ENCODE assay signal across 8 mouse cellular contexts in the genomic region with DNA sequence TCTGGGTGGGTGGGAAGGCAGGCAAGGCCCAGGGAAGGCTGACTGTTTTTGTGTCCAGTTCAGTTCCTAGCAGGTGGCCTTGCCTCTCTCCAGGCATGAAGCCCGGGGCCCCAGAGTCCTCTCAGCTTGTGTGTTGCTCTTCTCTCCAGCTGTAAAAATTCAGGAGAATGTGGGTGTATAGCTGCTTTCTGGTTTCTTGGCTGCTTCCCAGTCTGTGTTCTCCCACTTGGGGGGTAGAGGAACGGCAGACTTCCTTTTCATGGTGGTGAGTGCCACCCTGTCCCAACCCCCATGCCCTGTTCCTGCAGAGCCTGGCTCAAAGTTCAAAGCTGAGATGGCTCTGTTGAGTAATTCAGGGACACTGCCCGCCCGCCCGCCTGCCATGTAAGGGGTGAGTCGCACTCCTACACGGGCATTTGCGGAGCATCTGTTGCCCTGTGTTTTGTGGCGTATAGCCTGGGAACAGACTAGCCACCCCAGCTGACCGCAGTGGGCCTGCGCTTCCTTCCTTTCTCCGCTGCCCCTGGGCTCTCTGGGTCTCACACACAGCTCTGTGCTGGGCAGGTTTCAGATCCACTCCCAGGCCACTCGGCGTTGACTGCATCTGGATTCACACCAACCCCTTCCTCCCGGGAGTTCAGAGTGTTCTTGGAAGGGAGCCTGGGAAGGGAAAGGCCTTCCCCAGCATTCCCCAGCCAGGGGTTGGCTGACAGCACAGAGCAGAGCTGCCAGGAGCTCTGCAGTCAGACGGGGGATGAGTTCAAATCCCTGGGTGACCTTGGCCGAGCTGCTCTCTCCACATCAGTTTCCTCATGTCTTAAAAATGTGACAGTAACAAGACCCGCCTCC. TPM values are rescaled to one million over a fixed set of nuclear protein-coding genes. Genes with fewer than 3 reads are reported as not detected.
DNase-seq lines count a peak whose midpoint lies in the region; ATAC-seq lines count a peak whose summit lies in the region.

No protein-coding gene starts in this region.

- H3K27ac ChIP-seq in intestine, embryonic 16.5 days (ENCODE audit: low read length) = peak overlapping the region; percentile 67

- peak; percentile 100 for DNase-seq in adipocyte (ENCODE audit: low spot score)
- DNase-seq in cerebellum, postnatal 4 days (ENCODE audit: low spot score in 2 of 2) = peak; percentile 41 to 63
- DNase-seq in gastrocnemius, postnatal 25 days = peak; percentile 97
- DNase-seq in left cerebral cortex, postnatal 14 days (ENCODE audit: low spot score in 2 of 2) = peak; percentile 74 to 83
- DNase-seq in right cerebral cortex, postnatal 25 days = peak; percentile 76
- no peak for DNase-seq in thymus, postnatal 4 days

- no peaks in the 10 kb centered on the region for H3K9me3 ChIP-seq in intestine, embryonic 16.5 days (ENCODE audit: control insufficient read depth, low read length)

- peak overlapping the region; percentile 44; the same call in 1 of the 2 replicates for H3K9ac ChIP-seq in intestine, embryonic 16.5 days (ENCODE audit: low read depth, low read length)

- WGBS in intestine, embryonic 16.5 days = 30% methylated on average over 18 of the region's 18 CpGs

- no peaks in the 10 kb centered on the region for H3K36me3 ChIP-seq in intestine, embryonic 16.5 days (ENCODE audit: control insufficient read depth, insufficient read depth, low read length)

- no peaks in the 10 kb centered on the region for H3K27me3 ChIP-seq in intestine, embryonic 16.5 days (replicated peaks; ENCODE audit: control insufficient read depth, insufficient read depth, low read length)

- peak overlapping the region; percentile 26 for H3K4me2 ChIP-seq in intestine, embryonic 16.5 days (ENCODE audit: low read depth, low read length)

- ATAC-seq in intestine, embryonic 16.5 days = peak; percentile 81
- peak; percentile 75 for ATAC-seq in megakaryocyte, adult 5-6 weeks (ENCODE audit: poor library complexity, severe bottlenecking)

- intact Hi-C loops in left cerebral cortex, postnatal 14 days (cut with DNase I) = no loop called here

- peaks cover 31% of the 10 kb centered on the region for H3K4me1 ChIP-seq in intestine, embryonic 16.5 days (ENCODE audit: control insufficient read depth, insufficient read depth, low read length)

- no peak overlapping the region for H3K4me3 ChIP-seq in intestine, embryonic 16.5 days (ENCODE audit: low read length)

RNA-seq across cellular contexts. Expression of a gene that starts 41.1 kb away (rescaled TPM):
- 10 to 100 TPM; 38.8 to 72.8 TPM for total RNA-seq in gastrocnemius, postnatal 25 days (2021)
- polyA plus RNA-seq in intestine, embryonic 16.5 days (2015; fragmentation: Nextera tagmentation; extraction: Ambion mirVana) = 283 and 397 TPM in 2 replicates
- total RNA-seq in left cerebral cortex, postnatal 14 days (2021) = 100 to 1,000 TPM; 133 to 138 TPM
- total RNA-seq in megakaryocyte, adult 5-6 weeks (2015) = 91.1 and 104 TPM in 2 replicates
- total RNA-seq in megakaryocyte, adult 5-6 weeks (2017) = 39.0 and 45.6 TPM in 2 replicates

RNA-seq across cellular contexts. Expression of a gene that starts 52.1 kb away (rescaled TPM):
- not detected for total RNA-seq in gastrocnemius, postnatal 25 days (2021)
- 0.18 TPM in 1 of 2 replicates, not detected in the other for polyA plus RNA-seq in intestine, embryonic 16.5 days (2015; fragmentation: Nextera tagmentation; extraction: Ambion mirVana)
- 1 to 10 TPM in 1 of 2 experiments, under 1 TPM in 1; 0.86 to 1.3 TPM for total RNA-seq in left cerebral cortex, postnatal 14 days (2021)
- not detected in 2 replicates for total RNA-seq in megakaryocyte, adult 5-6 weeks (2015)
- not detected in 2 replicates for total RNA-seq in megakaryocyte, adult 5-6 weeks (2017)
